Mouse (Mus musculus) R1 (cell line): ENCODE data around the gene Rftn1.

ENCODE experiments used
- DNase-seq: peaks from one replicate; pipeline ENCODE4 v3.0.0-alpha.2; 2018; ENCODE audit warnings: low read depth, low spot score

The Rftn1 gene

GRCm38 (mm10) chr17:50170935-50171545 lies 19.4 kb downstream of the Rftn1 start:
- DNase-seq, result no peak

DNA sequence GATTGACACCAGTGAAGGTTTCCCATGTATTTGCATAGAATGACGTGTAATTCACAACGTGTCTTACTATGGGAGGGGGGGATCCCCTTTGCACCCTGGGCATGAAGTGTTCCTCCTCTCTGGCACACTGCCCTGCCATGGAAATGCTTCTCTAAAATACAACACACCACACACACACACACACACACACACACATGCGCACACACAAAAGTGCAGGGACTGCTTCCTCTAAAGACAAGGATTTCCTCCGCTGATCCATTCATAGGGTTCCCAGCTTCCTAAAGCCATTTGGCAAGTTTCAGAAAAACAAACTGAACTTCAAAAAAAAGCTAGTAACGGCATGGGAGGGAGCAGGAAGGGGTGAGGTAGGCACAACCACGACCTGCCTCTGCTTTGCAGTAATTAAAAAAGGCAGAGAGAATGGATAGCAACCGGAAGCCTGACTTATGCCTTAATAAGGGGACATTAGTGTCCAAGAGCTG lies 20.5 kb downstream of the Rftn1 start:
- no peak for DNase-seq

- DNase-seq, result no peak
Measured at GRCm38 (mm10) chr17:50160904-50161805, 29.3 kb downstream of the Rftn1 start.

GRCm38 (mm10) chr17:50160357-50160756 lies 30.1 kb downstream of the Rftn1 start:
- peak; percentile 9 for DNase-seq

DNA sequence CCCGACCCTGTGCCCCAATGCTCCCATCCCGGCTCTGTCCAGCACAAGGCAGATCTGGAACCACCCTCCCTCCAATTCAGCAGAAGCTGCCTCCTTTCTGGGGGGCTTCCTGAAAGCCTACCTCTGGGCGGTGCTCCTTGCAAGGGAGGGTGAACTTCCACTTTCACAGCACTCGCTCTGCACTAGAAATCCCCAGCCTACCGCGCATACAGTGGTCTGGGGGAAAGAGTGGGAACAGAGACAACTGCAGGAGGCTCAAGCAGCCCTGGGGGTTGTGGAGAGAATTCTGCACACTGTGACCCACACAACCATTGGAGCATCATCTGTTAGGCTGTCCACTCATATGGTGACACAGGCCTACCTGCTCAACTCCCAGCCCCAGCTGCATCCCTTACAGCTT lies 30.7 kb downstream of the Rftn1 start:
- no peak for DNase-seq

GRCm38 (mm10) chr17:50158565-50158964 lies 31.9 kb downstream of the Rftn1 start:
- no peak for DNase-seq

DNA sequence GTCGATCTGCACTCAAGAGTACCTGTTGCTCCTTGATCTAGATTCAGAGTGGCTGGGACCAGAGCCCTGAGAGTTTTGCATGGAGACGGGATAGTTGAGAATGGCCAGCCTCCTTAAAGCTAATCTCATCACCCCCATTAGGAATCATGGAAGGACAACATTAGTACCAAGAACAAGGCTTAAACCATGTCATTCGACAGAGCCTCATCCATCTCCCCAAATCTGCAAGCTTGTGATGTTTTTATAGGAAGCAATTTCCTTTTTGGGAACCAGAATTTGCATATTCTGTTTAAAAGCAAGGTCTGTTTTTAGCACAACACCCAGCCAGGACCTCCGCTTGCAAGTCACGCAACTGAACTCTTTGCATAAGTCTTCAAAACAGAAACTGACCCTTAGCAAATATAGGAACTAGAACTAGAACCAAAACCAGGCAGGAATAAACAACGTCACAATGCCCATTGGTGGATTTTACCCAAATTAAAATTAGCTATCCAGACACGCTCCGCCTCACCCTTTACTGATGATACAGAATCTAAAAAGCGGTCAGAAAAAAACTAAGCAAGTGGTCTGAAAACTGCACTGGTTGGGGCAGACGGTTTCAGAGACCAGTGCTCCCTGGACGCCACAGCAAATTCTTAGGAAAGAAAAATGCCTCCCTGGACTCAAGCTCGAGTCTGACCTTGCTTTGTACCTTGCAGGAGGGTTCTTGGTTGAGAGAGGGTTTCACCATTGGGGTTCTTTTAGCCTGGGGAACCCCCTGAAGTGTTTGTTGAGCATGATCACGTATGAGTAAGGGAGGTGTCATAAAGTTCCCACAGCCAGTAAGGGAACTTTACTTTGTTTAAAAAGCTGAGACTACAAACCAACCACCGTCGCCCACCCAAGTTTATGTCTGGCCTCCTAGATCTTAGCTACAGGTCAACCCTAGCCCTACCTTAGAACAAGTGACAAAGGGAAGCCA lies 33.0 kb downstream of the Rftn1 start:
- DNase-seq, result no peak

DNA sequence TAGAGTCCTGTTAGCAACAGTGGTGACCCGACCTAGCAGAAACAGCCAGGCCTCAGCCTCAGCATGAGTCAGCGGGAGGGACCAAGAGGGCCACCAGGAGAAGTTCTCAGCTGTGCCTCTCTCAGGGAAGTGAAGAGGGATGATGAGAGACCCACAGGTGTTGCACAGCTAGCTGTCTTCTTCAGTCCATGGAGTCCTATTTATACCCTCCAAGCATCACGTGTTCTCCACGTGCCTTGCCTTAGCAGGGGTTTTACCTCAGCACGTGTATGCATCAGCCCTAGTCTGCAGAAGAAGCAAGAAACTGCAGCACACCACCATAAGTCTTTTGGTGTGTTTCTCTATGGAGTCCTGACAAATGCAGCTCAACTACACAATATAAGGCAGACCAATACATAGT lies 38.4 kb downstream of the Rftn1 start:
- DNase-seq, result no peak

GRCm38 (mm10) chr17:50151208-50151723 lies 39.2 kb downstream of the Rftn1 start:
- DNase-seq, result no peak

DNA sequence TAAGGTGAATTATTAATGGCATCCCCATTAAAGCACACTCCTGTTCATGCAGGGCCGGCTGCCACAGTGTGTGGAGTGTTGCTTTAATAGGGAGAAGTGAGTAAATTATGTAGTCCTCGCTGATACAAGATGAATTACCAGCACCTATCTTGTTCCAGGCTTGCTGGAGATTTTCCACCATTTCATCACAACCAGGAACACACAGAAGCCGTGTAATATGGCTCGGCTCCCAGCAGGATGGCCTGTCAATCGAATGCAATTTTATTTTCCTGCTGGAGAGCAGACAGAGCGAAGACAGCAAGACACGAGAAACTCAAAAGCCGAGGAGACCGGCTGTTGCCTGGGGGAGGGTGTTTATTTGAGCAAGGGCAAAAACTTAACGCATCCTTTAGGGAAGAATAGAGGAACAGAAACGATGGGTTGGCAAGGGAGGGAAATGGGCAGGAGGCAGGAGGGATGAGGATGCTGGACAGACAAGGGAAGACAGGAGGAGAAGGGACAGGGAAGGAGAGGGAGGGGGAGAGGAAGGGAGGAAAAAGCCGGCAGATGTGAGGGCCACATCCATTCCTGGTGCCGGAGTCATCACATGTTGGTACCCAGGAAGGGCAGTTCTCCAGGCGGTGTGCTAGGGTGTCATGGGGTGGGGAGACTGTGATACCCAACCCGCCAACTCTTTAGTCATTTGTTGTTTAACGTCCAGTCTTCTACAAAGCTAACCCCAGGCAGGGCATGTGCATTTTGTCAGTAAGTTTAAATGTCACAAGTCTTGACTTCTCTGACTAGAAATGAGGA lies 39.9 kb downstream of the Rftn1 start:
- DNase-seq, result no peak

- DNase-seq, result no peak
Measured at GRCm38 (mm10) chr17:50149690-50150210, 40.7 kb downstream of the Rftn1 start.

DNA sequence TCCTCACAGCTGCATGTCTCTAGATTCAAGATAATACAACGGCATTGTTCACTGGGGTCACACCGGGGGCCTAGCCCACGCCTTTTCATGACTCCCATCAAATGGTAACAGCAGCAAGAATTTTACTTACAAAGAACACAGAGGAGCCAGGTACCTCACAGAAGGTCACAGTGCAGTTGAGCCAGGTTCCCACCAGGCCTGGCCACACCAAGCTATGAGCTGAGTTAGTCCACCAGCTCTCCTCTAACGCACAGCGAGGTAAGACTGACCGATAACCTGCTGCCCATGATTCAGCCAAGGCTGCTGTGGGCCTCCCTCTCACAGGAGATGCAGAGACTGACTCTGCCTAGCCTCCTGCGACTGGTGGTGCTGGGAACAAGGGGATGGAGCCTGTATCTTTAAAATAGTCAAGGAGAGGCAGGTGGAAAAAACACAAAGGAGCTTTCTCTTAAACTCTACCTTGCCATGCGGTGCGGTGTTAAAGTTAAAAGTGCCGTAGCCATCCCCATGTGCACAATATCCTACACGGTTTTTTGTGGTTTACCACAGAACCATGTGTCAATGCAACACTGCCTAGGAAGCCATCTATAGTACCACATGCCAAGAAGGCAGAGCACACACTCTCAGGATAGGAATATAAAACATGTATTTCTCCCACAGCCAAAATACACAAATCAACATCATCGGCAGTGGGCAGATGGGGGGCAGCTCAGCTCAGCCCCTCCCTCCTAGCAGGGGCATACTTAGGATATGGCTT lies 42.5 kb downstream of the Rftn1 start:
- no peak for DNase-seq

DNA sequence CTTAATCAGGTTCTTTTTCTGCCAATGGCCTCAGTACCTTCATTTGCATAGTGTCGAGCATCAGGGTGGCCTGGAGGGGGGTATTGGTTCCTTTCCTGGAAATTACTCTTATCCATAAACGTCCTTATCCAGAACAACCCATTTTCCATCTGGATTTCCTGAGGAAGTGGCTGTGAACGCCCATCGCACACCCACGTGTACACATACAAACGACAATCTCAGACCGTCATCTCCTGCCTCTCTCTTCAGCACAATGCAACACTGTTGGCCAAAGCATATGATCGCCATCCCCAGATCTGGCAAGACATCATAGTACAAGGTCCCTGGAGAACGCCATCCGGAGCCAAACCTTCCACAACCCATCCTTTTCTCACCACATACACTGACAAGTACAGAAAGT lies 47.1 kb downstream of the Rftn1 start:
- DNase-seq, result no peak

DNA sequence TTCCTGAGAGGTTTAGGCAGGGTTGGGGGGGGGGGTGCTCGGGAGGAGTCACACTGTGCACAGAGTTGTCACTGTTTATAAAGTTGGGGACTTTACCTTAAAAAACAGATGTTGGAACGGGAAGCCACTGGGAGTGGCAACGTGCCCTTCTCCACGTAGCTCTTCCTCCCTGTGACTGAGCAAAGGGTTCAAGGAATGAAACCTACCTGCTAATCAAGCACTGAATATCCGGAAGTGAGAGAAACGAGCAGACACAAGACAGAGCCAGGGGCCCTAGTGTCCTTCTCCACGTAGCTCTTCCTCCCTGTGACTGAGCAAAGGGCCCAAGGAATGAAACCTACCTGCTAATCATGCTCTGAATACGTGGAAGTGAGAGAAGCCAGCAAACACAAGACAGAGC lies 47.9 kb downstream of the Rftn1 start:
- DNase-seq, result no peak

DNA sequence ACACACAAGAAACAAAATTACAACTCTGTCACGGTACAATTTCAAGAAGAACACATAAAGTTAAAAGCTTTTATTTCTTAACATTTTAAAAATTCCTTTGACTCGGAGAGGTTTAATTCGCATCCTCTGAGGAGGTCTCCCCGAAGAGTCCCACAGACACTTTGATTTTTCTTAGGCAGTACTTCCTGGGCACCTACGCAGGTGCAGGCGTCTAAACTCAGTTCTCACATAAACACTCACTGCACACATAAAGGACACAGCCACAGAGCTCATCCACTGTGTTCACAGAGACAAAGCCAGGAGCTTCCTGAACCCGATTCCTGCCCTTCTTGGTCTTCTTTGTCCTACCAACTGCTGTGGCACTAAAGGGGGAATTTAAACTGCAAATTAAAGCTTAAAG lies 48.3 kb downstream of the Rftn1 start:
- DNase-seq, result no peak

- DNase-seq, result no peak
Measured at GRCm38 (mm10) chr17:50136060-50136459, 54.4 kb downstream of the Rftn1 start.

GRCm38 (mm10) chr17:50135466-50135865 lies 55.0 kb downstream of the Rftn1 start:
- DNase-seq, result no peak

GRCm38 (mm10) chr17:50131698-50132097 lies 58.8 kb downstream of the Rftn1 start:
- DNase-seq, result no peak

DNA sequence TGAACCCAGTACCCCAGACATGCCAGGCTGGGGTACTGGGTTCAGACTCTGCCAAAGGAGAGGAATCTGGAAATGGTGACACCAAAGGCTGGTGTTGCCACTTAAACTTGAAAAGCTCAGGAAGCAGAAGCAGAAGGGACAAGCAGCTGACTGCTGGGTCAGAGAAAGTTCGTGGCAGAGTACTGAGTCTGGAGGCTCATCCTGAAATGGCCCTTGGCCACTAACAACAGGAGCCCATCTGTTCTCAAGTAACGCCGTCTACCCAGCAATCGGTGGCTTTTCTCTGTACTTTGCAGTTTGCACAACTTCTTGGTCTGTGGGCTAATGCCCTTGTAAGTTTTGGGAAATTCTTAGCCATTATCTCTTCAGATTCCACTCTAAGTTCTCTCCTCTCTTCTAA lies 60.1 kb downstream of the Rftn1 start:
- no peak for DNase-seq

DNA sequence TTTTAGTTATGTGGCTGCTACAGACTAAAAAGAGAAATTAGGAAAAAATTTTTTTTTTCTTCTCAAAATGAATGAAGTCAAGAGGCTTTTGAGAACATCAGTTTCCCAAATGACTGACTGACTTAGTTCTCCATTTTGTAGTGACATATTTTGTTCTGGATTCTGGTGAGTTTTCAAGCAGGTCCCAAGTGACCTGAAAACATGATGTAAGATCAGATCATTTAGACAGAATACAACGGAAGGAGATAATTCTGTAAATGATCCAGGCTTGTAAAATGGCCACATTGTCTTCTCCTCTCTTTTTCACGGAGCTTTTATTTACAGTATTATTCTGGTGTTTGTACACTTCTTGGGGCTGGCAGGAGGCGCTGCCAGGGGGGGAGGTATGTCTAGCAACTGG lies 62.1 kb downstream of the Rftn1 start:
- DNase-seq, result no peak
